Mouse (Mus musculus) T-helper 17 cell (primary cell): ENCODE data around the gene Gp2.

Experiments used
- in situ Hi-C, 2 experiments: fragments of 300-600 bp; cut with MboI, MseI; formaldehyde crosslinking; loops; 1 replicate in 1 of 2; 2 replicates in 1 of 2; pipeline ENCODE4 v1.15.1; 2025; ENCODE audit warnings: high pct_unique_total_duplicates in 2 of 2

Gp2 gene

DNA sequence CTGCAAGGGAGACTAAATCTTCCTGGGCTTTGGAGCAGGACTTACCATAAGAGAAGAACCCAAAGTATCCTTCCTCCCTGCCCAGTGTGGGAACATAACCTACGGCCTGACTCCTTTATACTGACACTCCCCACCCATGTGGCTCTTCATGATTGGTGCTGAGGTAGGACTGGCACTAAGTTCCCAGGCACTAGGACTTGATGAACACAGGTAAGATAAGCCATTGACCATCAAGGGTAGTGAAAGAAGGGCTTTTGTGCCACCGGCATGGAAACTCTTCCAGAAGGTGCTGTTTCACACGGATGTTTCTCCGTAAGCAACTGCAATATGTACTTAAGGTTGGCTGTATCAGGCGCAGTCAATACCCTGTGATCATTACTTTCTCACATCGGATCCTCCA is at the start of gene Gp2:
Gene Gp2, minus strand, starts transcription at position 101 of the 400 bp plus-strand sequence.
- in situ Hi-C loops: no loop called here

DNA sequence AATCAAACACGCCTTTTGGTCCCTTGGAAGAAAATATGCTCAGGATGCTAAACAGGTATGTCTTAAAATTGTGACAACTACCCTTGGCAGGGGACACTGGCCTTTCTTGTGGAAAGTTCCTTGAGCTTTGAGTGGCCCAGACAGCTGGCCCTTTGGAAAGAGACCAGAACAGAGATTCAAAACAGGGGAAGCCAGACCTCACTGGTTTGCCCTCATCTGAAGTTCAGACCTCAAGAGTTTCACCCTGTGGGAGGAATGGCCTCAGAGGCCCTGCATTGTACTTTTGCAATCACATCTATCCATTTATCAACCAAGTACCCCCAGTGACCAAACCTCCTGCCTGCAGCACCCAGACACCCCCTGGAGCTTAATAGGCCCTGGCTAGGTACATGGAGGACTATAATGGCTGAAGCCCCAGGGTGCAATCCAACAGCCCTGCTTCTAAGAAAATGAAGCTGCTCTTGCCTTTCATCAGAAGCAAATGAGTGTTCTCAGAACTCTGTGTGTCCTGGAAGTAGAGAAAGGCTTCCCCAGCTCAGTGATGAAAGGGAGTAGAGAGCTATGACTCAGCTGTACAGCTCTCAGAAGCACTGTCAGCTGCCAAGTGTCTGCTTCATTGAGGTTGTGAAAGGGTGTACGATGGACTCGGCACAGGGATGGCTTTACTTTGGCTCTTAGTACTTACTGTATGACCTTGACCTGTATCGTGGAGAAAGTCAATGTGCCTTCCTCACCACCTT is 31.1 kb upstream of the Gp2 start:
- in situ Hi-C loops: no loop called here

DNA sequence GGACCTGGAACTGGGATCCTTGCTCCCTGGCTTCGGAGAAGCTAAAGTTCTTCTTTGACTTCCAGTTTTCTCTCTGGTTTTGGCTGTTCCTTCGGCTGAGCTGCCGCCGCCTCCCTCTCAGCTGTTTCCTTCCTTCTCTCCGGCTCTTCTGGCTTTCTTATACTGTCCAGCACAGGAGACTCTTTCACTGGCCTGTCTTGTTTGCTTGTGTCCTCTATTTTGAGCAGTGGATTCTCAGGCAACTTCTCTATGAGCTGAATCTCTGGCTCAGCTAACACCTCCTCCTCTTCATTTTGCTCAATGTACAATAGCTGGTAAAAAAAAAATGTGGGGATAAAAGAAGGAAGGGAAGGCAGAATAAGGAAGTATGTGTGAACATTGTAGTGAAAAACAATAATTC is 27.6 kb upstream of the Gp2 start:
- in situ Hi-C loops: no loop called here

DNA sequence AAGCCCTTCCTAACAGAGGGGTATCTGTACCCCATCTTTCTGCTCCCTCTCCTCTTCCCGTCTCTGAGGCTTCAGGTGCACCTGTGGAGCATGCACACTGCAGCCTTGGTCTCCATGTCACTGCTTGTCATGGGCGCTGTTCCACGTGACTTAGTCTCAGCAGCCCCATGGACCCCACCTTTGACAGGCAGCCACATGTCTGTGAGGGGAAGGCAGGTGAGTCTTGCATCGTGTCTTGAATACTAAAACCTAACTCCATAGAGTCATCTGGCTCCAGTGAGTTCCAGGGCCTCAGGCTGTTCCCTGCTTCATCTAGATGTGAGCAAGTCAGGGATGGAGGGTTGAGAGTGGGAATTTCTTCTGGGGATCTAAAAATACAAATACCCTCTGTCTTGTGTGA is 25.1 kb upstream of the Gp2 start:
- in situ Hi-C loops: loop anchor here (5.0 kb wide), 1 partner anchor 48 kb away; no protein-coding TSS in a partner anchor

DNA sequence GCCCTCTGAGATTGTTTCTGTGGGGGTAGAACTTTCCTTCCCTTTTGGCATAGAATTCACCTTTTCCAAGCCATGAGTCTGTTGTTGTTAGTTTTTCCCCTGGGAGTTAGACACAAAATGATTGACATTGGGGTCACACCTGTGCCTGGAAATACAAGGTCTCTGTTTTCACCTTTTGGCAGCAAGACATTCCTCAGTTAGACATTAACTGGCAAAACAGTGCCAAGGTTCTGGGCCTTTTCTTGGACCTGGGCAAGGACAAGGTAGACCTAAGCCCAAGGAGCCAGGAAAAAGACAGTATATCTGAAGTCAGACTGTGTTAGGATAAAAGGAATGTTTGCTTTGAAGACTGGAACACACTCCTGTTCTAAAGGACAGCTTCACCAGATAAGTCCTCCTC is 20.2 kb upstream of the Gp2 start, which contains the start of gene Umod:
Gene Umod, minus strand, starts transcription at position 27 of the 400 bp plus-strand sequence.
- in situ Hi-C loops: no loop called here

DNA sequence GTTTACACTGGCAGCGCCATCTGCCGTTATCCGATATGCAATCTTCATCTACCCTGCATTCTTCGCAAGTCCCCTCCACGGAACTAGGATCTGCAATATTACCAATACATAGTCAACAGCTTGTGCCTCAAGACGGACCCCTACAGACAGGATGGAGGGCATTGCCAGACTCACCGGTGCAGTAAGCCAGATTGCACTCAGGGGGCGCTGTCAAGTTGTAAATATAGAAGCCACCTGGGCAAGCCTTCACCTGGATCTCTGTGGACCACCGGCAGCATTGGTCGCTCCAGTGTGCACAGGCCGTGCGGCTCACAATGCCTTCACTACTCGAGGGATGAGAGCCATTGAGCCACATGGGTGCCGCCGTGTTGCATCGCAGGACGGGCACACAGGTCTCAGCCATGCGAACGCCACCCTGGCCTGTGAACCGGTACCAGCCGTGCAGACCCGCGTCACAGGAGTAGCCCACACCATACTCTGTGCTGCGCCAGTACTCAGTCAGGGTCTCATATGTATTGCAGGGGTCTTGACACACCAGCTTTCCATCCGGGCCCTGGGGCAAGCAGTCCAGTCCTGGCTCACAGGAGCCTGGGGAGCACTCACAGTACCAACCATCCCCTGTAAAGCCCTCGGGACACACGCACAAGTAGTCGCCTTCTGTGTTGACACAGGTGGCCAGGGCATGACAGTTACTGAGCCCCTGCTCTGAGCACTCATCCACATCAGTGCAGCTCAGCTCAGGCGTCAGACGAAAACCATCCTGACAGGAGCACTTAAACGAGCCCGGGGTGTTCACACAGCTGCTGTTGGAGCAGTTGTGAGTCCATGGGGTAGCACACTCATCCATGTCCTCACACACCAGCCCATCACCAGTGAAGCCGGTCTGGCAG is 17.7 kb upstream of the Gp2 start:
- in situ Hi-C loops: no loop called here

DNA sequence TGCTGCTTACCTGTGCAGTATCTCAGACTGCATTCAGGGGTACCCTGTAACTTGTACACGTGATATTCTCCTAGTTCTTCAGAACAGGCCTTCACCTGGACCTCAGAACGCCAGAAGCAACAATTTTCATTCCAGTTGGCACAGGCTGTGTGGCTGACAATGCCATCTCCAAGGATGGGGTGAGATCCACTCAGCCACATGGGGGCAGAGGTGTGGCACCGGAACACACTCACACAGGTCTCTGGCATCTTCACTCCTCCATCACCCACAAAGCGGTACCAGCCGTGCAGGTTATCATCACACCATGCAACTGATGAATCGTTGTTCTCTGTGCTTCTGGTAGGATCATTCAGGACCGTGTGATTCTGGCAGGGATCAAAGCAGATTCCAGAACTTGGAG is 4.9 kb downstream of the Gp2 start:
- in situ Hi-C loops: no loop called here

DNA sequence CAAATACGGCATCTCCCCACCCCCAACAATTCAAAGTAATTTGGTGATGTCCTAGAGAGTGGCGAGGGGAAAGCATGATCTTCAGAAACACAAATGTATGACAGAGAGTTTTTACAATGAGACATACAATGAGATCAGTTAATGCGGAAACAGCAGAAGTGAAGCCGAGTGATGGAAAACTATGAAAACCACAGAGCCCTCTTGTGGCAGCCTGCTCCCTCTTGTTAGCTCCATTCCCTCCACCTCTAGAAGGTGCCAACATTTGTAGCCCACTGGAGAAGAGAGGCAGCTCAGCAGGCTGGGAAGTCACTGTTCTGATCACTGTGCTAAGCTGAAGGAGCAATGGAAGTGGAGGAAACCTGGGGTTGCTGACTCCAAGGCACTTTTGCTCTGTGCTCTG is 15.2 kb downstream of the Gp2 start:
- in situ Hi-C loops: no loop called here

DNA sequence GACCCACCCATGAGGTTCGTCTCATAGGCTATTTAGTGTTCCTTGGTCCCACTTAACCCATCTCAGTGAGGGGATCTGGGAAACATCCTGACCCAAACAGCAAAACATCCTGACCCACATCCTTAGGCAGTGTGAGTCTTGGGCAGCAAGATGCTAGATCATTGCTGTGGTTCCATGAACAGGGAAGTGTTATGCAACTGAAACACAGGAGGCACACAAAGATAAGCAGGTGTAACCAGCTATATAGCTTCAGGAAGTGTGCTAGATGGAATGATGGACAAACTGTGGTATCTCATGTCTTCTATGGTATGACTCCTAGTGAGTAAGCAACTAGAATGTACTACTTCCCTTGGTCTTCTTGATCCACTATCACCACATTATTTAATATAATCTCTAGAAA is 17.1 kb downstream of the Gp2 start:
- in situ Hi-C loops: no loop called here

DNA sequence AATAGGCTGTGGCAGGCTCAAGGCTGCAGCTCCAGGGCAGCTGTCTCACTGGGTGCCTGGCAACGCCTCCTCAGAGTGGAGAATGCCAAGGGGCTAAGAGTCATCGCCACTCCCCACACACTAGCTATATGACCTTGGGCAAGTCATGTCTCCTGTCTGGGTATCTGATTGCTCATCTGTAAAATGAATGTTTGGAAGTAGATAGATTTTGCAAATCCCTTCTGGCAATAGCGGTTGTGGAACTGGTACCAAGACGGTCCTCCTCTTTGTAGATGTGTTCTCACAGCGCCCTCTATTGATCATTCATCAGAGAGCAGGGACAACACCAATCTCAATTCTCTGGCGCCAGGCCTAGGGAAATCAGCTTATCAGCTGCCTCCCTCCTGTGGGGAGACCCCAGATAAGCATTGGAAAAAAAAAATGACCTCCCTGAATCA is 31.9 kb downstream of the Gp2 start:
- in situ Hi-C loops: no loop called here

DNA sequence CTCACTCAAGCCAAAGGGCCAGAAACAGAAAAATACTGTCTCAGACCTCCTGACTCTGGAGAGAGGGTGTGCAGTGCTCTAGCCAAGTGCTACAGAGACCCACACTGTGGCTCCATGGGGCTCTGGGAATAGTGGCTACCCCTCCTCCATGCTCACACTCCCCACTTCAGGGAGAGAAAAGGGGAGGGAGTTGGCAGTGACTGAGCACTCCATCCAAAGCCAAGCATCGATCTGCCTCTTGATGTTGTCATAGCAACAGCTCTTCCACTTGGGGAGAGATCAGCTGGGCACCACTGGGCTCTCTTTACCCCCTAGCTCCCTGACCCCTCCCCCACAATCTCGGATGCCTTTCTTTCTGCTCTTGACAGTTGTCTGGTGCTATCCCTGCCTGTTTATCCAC is 38.4 kb downstream of the Gp2 start:
- in situ Hi-C loops: no loop called here

DNA sequence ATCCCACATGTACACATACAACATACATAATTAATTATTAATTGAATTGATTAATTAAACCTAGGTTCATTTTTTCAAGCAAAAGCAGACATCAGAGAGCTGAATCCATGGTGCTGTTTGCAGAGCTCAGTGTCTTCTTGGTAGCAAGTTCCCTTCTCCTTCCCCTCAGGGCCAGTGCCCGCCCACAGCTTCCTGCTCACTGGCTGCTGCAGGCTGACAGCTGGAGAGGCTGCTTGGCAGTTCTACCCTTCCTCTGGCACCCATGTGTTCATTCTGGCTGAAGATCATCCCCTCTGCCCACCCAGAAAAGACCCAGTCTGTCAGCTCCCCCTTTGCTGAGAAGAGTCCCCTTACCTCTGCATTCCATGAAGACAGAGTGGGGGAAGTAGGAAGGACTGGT is 40.6 kb downstream of the Gp2 start:
- in situ Hi-C loops: no loop called here

DNA sequence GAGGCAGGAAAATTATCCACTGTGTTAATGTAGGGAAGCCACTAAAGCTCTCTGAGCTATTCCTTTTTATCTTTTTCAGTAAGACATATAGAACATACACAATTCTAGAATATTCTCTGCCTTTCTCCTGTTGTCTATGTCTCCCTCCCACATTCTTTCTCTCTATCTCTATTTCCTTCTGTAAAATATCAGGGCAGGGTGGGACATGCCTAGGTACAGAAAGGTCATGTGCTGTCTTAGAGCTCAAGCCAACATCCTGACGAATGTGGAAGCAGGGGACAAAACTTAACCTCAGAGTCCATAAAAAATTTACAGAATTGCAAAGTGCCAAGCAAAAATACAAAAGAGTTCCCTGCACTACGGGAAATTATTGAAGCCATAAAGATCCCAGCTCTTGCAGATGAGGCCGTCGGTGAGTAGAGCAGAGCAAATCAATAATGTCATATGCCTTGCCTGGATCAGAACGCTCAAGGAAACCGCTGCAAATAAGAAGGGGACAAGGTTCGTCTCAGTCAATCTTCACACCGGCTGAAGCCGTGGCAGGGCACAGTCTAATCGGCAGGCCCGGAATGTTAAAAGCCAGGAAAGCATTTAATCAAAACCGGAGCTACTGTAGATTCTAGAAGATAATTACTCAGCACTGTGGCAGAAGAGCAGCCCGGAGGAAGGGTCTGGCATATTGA is 64.9 kb downstream of the Gp2 start:
- in situ Hi-C loops: no loop called here
